Mouse (Mus musculus) embryo, embryonic 10.5 days (tissue): ENCODE data around the gene Wnt9a.
A peak's percentile ranks its signal among the peaks of the same experiment; 100 is the strongest.
"Not testable (repeated sequence)": the region's sequence is repeated elsewhere in the genome, so short reads cannot be mapped to it uniquely, and the experiment has no call there.

Experiments
- DNase-seq: peaks from one replicate; pipeline ENCODE4 v3.0.0-alpha.2; 2015; ENCODE audit warnings: low spot score

Wnt9a gene

DNA sequence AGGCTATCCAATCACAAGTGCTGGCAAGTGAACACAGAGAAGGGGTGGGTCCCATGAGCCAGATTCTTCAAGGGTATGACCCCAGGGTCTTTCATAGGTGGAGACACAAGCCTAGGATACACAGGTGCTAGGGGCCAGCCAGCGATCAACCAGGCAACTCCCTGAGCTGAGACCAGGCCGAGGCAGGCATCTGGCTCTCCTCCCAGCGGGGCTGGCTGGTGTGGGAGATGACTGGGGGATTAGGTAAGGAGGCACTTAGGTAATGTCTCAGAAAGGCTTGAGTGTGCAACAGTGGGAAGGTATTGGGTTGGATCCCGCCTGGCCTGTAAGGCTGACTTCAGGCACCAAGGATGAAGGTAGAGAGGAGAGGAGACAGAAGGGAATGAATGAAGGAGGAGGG, 28.4 kb downstream of the Wnt9a start:
- no peak for DNase-seq

DNA sequence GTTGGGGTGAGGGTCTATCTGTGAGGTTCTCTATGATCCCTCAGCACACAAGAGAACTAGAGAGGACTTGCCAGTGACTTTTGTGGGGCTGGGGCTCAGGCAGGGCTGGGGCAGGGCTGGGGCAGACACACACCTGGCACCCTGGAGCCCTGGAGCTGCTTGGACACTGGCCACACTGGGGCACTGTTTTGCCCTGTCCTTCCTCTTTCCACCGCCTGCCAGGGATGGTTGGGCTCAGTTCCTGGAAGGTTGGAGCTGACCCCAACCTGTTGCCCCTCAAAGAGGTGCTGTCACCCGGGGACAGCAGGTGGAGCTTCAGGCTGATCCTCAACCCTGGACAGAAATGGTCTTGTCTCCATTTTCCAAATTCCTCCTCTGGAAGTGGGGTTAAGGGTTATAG, 29.2 kb downstream of the Wnt9a start:
- DNase-seq, result no peak

DNA sequence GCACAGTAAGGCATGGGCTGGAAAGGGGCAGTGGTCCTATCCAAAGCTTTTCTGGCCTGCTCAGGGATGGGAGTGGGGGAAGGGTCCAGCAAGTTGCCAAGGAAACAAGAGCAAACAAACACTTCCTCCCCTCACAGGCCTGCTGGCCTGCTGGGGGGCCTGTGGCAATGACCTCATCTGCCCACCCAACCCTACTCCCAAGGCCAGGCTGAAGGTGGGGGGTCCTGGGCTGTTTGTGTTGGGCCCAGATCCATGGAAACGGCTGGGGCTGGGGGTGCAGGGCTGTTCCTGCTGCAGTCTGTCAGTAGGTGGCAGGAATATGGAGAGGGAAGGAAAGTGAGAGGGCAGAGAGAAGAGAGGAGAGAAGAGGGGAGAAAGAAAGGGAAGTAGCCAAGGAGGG, 29.7 kb downstream of the Wnt9a start:
- peak; percentile 62 for DNase-seq

DNA sequence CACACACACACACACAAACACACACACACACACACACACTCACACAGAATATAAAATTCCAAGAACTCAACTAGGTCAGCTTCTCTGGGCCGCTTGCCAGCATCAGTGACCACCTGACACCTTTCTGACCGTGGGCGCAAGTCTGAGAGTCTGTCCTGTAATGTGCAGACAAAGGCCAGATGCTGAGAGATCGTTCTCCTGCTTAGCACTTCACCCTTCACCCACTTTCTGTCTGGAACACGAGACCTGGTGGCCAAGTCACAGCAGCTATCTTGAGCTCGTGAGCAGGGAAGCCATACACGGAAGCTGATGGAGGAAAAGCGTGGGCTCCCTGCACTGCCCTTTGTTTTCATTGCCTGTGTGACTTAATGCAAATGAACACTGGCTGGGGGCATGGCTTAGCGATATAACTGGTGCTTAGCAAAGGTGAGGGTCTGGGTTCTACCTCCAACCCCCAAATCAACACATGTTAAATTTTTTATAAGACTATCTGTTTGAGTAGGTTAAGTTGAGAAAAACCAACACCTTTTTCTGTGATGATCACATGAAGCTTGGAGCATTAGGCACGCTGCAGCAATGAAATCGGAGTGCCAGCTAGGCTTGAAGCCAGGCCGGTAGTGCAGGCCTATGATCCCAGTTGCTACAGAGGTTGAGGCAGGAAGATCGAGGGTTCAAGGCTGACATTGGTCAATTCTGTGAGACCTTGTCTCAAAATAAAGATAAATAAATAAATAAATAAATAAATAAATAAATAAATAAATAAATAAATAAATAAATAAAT, 31.4 kb downstream of the Wnt9a start:
- DNase-seq, result no peak

DNA sequence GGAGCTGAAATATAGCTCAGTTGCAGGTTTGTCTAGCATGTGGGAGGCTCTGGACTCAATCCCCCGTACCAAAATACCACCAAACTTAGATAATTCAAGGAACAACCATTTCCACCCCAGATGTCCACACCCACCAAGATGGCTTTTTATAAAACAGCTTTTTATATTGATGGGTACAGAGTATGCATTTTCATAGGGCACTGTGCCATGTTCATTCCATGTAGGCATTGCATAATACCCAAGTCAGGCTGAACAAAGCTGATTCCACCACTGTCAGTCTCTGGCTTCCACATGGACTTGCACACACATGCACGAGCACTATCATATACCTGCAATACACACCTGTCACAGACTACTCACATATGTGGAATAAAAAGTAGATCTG, 32.0 kb downstream of the Wnt9a start:
- DNase-seq, result no peak

DNA sequence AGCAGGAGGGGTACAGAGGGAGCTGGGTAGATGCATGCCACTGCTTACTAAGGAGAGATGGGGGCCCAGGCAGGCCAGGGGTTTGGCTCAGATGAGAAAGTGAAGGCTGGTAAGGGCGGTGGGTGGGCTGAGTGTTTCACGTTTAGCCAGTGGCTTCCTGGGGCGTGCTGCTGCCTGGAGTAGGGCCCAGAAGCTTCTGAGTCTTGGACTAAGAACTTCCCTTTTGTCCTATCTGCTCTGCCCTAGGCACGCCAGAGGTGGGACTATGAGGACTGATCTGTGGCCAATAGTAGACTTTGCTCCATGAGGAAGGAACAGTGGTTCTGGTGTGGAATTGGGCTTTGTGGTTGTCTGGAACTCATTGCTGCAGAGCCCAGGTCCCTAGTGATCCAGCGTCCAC, 36.2 kb downstream of the Wnt9a start:
- DNase-seq, result no peak

DNA sequence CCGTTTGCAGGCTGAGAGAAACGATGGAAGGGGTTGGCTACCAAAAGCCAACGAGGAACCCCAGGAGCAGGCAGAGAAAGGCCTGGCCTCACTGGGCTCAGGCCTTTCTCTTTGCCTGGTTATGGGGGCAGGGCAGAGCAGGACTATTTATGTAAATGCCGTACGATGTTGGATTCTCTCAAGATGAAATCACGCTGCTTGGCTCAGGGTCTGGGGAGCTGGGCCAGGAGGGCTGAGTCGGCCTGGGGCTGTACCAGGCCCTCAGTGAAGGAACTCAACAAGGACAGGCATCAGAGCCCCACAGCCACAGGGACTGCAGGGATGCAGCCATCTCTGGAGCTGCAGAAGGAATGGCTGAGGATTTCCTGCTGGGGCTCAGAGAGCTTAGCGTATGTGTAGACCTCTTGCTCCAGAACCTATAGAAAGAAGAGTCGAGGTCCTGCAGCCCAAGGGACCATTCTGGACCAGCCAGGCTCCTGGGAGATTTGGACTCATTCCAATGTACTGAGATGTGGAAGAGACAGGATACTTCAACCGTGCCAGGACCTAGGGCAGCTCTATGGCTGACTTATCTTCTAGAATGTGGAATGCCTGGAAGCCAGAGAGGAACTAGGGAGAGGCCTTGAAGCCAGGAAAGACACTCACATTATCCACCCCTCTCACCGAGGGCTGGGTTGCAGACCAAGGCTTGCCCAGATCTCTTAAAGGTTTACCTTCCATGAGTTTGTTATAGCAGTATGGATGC, 39.6 kb downstream of the Wnt9a start:
- no peak for DNase-seq

DNA sequence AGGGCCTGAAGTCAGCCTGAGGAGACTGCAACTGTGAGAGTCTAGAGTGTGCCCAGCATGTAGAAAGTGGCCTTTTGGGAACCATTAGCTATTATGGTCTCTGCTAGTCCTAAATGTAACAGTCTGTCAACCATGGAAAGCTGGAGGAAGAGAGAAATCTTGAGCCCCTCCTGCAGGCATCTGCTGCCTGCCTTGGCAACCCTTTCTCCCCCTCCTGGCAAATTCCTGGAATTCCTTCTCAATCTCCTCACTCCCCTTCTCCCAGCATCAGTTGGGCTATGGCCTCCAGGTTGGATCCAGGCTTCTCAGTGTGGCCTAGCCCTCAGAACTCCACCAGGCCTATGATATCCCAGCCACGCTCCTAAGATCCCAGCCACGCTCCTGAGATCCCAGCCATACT, 43.6 kb downstream of the Wnt9a start:
- DNase-seq, result peak; percentile 52

DNA sequence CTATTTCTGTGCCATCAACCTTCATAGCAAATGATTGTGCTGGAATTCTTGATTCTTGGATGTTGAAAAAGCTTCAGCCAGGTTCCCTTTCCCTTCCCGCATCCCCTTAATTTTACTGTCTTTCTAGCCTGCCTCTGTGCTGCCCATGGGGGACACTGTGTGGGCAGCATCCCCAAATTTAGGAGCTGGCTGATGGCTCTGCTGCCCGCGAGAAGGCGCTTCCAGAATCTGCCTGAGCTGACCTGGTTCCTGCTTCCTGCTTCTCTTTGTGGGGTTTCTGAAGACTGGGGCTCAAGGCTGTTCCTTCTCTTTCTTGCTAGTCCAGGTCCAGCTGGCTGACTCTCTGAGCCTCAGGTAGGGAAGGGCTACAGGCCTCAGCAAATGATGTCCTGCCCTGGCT, 48.1 kb downstream of the Wnt9a start:
- DNase-seq, result no peak

DNA sequence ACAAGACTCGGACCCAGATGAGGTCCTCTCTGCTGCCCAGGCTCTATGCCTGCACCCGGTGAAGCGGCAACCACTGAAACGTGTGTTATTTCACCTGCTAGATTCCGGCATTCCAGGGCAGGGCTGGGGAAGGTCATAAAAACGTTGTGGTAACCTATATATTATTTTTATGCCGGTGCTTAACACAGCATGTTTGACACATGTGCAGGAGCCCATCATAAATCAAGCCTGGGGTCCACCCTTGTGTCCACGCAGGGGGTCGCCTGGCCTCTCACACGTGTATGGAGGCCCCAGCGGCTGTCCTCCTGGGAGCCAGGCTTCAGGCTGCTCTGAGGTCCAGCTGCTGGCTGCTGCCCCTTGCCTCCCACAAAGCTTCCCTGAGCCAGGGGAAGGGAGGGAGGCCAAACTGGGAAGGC, 50.2 kb downstream of the Wnt9a start:
- DNase-seq, result peak; percentile 35

DNA sequence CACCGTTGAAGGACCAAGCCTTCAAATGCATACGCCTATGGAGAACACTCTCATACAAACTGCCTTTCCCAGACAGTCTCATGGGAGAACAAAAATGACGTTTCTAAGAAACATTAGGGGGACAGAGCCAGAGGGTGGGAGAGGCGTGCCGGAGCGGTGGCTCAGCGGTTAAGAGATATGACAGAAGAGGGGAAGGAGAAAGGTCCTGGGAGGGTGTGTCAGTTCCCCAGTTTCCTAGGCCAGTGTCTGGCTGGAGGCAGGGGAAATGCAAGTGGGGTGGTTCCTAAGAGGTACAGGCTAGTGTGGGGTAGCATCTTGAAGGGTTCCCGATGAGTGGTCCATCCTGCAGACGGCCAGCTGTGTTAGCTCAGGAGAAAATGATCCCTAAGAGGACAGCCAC, 54.6 kb downstream of the Wnt9a start:
- no peak for DNase-seq

DNA sequence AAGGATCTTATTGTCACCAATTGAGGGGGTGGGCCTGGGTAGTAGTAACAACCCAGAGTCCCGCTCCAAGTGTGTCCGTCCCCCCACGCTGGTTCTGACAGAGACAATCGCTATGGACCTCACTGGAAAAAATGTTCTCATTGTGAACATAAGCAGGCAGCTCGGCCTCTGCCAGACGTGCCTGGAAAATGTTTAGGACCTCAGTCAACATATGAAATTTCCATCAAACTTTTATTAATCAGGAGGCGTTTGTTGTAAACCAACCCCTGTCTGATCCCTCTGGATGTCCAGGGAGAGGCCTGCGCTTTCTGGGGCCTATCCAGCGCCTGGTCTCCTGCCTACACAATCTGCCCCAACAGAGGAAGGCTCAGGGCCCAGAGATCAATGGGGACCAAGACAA, 57.3 kb downstream of the Wnt9a start:
- no peak for DNase-seq

DNA sequence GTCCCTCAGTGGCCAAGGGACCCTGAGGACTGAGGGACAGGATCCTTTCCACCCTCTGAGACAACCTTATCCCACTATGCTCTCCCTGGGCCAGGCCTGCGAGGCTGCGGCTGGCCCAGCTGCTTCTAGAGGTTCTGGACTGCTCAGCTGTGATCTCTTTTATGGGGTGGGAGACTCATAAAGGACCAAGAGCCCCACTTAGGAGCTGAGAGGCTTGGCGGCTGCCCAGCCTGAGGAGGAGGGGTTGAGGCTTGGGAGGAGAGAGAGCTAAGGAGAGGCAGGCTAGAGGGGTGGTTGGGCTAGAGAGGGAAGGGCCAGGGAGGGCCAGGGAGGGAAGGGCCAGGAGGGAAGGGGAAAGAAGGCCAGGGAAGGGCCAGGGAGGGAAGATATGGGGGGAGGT, 57.7 kb downstream of the Wnt9a start:
- DNase-seq, result no peak

DNA sequence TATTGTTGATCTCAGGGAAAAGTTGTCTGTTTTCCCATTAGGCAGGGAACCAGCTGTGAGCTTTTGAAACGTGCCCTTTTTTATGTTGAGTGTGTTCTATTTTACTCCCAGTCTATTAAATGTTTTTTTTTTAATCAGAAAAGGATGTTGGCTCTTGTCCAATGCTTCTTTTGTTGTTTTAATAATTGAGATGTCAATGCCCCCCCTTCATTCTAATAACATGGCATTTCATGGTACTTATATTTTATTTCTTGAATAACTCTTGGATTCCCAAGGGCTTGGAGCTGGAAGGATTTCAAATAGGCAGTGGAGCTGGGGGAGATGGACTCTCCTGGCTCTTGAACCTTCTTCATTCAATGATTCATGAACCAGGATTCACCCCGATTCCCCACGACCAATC, 59.3 kb downstream of the Wnt9a start:
- no peak for DNase-seq

DNA sequence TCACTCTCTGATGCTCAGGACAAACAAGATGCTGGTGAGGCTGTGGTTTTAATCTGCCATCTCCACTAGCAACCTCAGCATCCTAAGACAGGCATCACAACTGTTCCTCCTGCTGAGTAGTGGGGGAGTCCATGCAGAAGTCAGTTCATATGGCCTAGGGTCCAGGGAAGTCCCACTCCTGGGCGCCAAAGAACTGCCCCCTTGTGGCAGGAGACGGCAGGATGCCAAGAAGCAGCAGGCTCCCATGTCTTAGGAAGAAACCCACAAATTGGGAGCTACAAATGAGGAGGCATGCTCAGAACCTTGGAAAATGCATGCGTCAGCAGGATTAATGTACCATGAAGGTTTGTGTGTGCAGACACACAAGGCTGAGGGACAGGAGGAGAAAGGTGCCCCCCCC, 59.9 kb downstream of the Wnt9a start:
- DNase-seq, result peak; percentile 57

DNA sequence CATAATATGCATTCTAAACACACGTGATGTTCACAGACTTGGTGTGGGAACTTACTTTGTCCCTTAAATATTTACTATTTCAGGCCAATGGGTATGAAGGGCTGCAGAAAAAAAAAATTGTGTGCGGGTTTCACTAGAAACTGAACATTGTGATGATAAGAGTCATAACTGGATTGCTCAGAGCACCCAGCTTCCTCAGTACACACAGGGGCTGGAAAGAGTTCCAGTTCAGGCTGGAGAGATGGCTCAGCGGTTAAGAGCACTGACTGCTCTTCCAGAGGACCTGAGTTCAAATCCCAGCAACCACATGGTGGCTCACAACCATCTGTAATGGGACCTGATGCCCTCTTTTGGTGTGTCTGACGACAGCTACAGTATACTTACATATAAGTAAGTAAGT, 61.2 kb downstream of the Wnt9a start:
- DNase-seq, result not testable (repeated sequence)

DNA sequence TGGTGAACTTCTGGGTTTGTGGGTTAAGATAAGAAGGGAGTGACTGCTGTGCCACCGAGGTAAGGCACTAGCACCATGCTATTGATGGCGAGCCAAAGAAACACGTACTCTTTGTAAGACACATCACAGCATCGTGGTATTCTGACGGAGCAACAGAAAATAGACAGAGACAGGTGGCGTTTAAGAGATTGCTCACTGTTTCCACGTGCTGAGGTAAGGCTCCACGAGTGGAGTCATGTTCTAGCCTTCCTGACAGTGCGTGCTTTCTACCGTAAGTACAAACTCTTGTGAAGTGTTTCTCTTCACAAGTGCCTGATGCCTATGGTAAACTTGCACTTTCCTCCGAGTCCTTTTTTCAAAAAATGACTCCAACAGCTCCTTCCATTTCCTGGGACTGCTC, 63.1 kb downstream of the Wnt9a start:
- no peak for DNase-seq

DNA sequence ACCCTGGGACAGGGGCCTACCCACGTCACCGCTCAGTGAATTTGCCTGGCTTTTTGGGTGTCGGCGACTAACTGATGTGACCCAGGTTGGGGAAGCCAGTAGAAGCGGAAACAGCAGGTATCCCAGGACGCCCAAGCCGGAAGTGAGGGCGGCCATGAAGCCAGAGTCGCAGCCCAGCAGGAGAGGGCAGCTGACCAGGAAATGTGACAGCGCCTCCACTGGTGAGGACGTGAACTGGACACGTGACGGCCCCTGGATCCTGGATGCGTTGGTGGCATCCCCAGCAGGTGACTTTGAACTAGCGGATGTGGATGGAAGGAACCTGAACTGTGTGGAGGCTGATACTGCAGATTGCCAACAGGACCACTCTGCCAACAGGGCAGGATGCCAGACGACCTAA, 68.7 kb downstream of the Wnt9a start, which contains the start of gene Prss38:
Gene Prss38 (minus strand): TSS at position 183 of the 400 bp plus-strand sequence.
- DNase-seq, result no peak

DNA sequence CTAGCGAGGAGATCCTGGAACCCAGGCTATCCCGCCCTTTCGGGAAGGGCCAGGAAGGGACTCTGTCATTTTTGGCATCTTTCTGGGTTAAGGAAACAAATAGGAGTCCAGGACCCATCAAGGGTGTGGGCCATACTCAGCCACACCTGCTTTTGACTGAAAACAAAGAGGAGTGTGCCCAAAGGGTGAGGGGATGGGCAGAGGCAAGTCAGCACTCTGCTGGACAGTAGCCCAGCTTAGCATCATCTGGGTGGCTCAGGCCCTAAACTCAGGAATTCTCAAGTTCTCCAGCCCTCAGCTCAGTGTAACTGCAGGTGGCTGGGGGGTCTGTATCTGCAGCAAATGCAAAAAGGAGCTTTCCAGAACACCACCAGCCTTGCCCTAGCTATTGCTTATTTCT, 71.3 kb downstream of the Wnt9a start:
- DNase-seq, result no peak

DNA sequence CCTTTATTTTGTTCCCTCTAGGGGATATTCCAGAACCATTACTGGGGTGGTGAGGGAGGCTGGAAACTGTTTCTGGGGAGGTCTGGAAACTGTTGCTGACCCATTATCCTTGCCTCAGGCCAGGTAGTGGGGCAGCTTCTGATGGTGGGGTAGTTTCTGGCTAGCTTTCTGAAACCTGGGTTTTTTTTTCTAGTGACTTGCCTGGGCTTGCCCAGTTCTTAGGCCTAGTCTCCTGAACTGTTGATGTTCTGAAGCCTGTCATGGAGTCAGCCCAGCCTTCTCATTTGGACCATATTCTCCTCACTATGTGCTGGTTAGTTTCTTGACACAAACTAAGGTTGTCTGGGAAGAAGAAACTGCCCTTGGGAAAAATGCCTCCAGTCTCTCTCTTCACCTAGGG, 72.8 kb downstream of the Wnt9a start:
- DNase-seq, result no peak
